Mouse (Mus musculus): Measurements from ENCODE around the gene Trit1. TPM values are rescaled to one million over a fixed set of nuclear protein-coding genes. Genes with fewer than 3 reads are reported as not detected.

Trit1 gene
- polyA plus RNA-seq, 1 experiment = 20.4 TPM

- no peak for TF ChIP-seq POLR2A (IDR thresholded peaks at IDR 0.05; ENCODE audit: borderline replicate concordance, extremely low read depth, insufficient read depth, insufficient read length, poor library complexity, severe bottlenecking)
- TF ChIP-seq CTCF (IDR thresholded peaks at IDR 0.05; ENCODE audit: borderline replicate concordance, extremely low read depth, insufficient read depth, insufficient read length) = no peak
- DNase-seq (ENCODE audit: low read depth) = no peak
Measured at GRCm38 (mm10) chr4:123083323-123083902, 67.0 kb downstream of the Trit1 start.

GRCm38 (mm10) chr4:123085290-123085689 lies 68.9 kb downstream of the Trit1 start:
- no peak for DNase-seq (ENCODE audit: low read depth)
- TF ChIP-seq POLR2A (IDR thresholded peaks at IDR 0.05; ENCODE audit: borderline replicate concordance, extremely low read depth, insufficient read depth, insufficient read length, poor library complexity, severe bottlenecking) (no peak), CTCF (IDR thresholded peaks at IDR 0.05; ENCODE audit: borderline replicate concordance, extremely low read depth, insufficient read depth, insufficient read length) (no peak)

GRCm38 (mm10) chr4:123086381-123086780 lies 70.0 kb downstream of the Trit1 start:
- DNase-seq (ENCODE audit: low read depth) = no peak
- TF ChIP-seq CTCF (IDR thresholded peaks at IDR 0.05; ENCODE audit: borderline replicate concordance, extremely low read depth, insufficient read depth, insufficient read length) = no peak
- TF ChIP-seq POLR2A (IDR thresholded peaks at IDR 0.05; ENCODE audit: borderline replicate concordance, extremely low read depth, insufficient read depth, insufficient read length, poor library complexity, severe bottlenecking) = no peak

DNA sequence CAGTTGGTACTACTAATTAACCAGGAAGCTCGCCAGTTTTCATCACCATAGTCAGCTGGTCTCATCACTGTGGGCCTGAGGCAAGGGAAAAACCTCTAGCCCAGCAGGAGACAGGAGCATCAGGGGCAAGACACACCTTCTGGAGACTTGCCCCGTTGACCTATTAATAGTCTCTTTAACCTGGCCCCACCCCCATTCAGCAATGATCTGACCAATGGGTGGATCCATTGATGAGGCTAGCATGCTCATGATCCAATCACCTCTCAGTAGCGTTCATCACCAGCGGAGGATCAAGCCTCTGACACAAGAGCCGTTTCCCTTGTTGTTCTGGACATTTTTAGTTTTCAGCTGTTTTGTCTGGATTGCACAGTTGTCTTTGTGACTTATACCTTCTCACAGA lies 76.2 kb downstream of the Trit1 start:
- TF ChIP-seq POLR2A (IDR thresholded peaks at IDR 0.05; ENCODE audit: borderline replicate concordance, extremely low read depth, insufficient read depth, insufficient read length, poor library complexity, severe bottlenecking) (no peak), CTCF (IDR thresholded peaks at IDR 0.05; ENCODE audit: borderline replicate concordance, extremely low read depth, insufficient read depth, insufficient read length) (no peak)
- DNase-seq (ENCODE audit: low read depth) = no peak

- no peak for TF ChIP-seq CTCF (IDR thresholded peaks at IDR 0.05; ENCODE audit: borderline replicate concordance, extremely low read depth, insufficient read depth, insufficient read length)
- TF ChIP-seq POLR2A (IDR thresholded peaks at IDR 0.05; ENCODE audit: borderline replicate concordance, extremely low read depth, insufficient read depth, insufficient read length, poor library complexity, severe bottlenecking) = no peak
- DNase-seq (ENCODE audit: low read depth) = no peak
Measured at GRCm38 (mm10) chr4:123093064-123093776, 76.8 kb downstream of the Trit1 start.

DNA sequence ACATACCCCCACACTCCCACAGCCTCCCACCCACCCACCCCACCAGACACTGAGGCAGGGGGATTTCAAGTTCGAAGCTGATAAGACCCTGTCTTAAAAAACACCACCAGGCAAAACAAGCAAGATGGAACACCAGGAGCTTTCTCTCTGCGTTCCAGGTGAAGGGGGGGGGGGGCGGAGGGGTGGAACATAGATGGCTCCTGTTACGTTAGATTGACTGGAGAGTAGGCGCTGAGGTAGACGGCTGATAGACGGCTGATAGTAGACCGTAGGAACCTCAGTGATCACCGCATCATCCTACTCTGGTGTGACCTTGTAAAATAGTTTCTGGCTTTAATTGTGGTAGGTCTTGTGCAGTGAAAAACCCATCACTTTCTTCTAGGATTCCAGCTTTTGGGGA lies 77.5 kb downstream of the Trit1 start:
- no peak for TF ChIP-seq CTCF (IDR thresholded peaks at IDR 0.05; ENCODE audit: borderline replicate concordance, extremely low read depth, insufficient read depth, insufficient read length)
- TF ChIP-seq POLR2A (IDR thresholded peaks at IDR 0.05; ENCODE audit: borderline replicate concordance, extremely low read depth, insufficient read depth, insufficient read length, poor library complexity, severe bottlenecking) = no peak
- DNase-seq (ENCODE audit: low read depth) = no peak

Other genes with a start within 250 kb of the Trit1 start
- gene Ppt1, start 180.4 kb upstream of the Trit1 start, polyA plus RNA-seq (2012; rRNA removed) = 58.2 and 61.9 TPM in 2 replicates
- gene Cap1, start 130.5 kb upstream of the Trit1 start, polyA plus RNA-seq (2012; rRNA removed) = 62.8 and 106 TPM in 2 replicates
- gene Mfsd2a, start 55.4 kb upstream of the Trit1 start, polyA plus RNA-seq (2012; rRNA removed) = 44.7 and 51.8 TPM in 2 replicates
- gene Mycl, start 20.9 kb upstream of the Trit1 start, polyA plus RNA-seq (2012; rRNA removed) = 85.4 and 95.3 TPM in 2 replicates
- gene Bmp8b, start 88.6 kb downstream of the Trit1 start, polyA plus RNA-seq (2012; rRNA removed) = 0.59 and 0.75 TPM in 2 replicates
- gene Oxct2b, start 99.7 kb downstream of the Trit1 start, polyA plus RNA-seq (2012; rRNA removed) = 0.33 and 0.59 TPM in 2 replicates
- gene Ppie, start 123.4 kb downstream of the Trit1 start, polyA plus RNA-seq (2012; rRNA removed) = 34.8 and 40.2 TPM in 2 replicates
- gene Hpcal4, start 166.6 kb downstream of the Trit1 start, polyA plus RNA-seq (2012; rRNA removed) = 12.2 and 16.5 TPM in 2 replicates
- 0.22 TPM in 1 of 2 replicates, not detected in the other for gene Nt5c1a, start 184.9 kb downstream of the Trit1 start, polyA plus RNA-seq (2012; rRNA removed)
- 3.4 and 7.5 TPM in 2 replicates for gene Heyl, start 217.0 kb downstream of the Trit1 start, polyA plus RNA-seq (2012; rRNA removed)
- 79.9 and 85.0 TPM in 2 replicates for gene Pabpc4, start 245.8 kb downstream of the Trit1 start, polyA plus RNA-seq (2012; rRNA removed)